In genomic region chr6:12749531-12750210, GRCm38 (mm10) we compare ENCODE assay signal across 9 mouse cellular contexts. TPM values are rescaled to one million over a fixed set of nuclear protein-coding genes. Genes with fewer than 3 reads are reported as not detected.
A peak's percentile ranks its signal among the peaks of the same experiment; 100 is the strongest.
DNase-seq lines count a peak whose midpoint lies in the region; ATAC-seq and TF ChIP-seq lines count a peak whose summit lies in the region.
"Had no signal": no experiment of that assay in that cellular context is flagged by ENCODE, and none has a peak within 500 bp of the region (broad histone marks: within the 10 kb centered on the region; RNA-seq: fewer than 3 reads in every experiment).

No protein-coding gene starts in this region.

- H3K4me2 ChIP-seq in heart, embryonic 15.5 days, result peak overlapping the region; percentile 97
- H3K4me2 ChIP-seq in liver, embryonic 16.5 days (ENCODE audit: low read depth, low read length), result peak overlapping the region; percentile 49

- 27% methylated on average over 12 of the region's 12 CpGs for WGBS in heart, adult 2 months
- 26% methylated on average over 12 of the region's 12 CpGs for WGBS in heart, embryonic 15.5 days
- WGBS in liver, embryonic 16.5 days (ENCODE audit: insufficient replicate concordance), result 16% methylated on average over 12 of the region's 12 CpGs

- H3K79me2 ChIP-seq in heart, adult 2 months (replicated peaks; ENCODE audit: control insufficient read depth, insufficient read depth, low read length), result no peaks in the 10 kb centered on the region

- ATAC-seq in heart, embryonic 15.5 days (replicated peaks; ENCODE audit: insufficient number of reproducible peaks, insufficient read depth, low FRiP score, low read depth), result no peak
- ATAC-seq in liver, embryonic 16.5 days (ENCODE audit: low read depth), result no peak

- intact Hi-C loops in heart, adult 2 months (cut with DNase I), result loop anchor here (10.0 kb wide), 3 partner anchors 205 to 395 kb away; no protein-coding TSS in a partner anchor
- intact Hi-C loops in heart, postnatal 14 days (cut with DNase I), result loop anchor here (2.0 to 10.0 kb wide), 3 partner anchors 195 to 403 kb away; no protein-coding TSS in a partner anchor

- peak overlapping the region; percentile 61 for H3K4me3 ChIP-seq in heart, adult 2 months
- H3K4me3 ChIP-seq in ES-Bruce4 (ENCODE audit: low read depth, low read length), result peak overlapping the region; percentile 74
- H3K4me3 ChIP-seq in heart, embryonic 15.5 days, result peak overlapping the region; percentile 67
- peak overlapping the region; percentile 46; the same call in 1 of the 2 replicates for H3K4me3 ChIP-seq in liver, embryonic 16.5 days (ENCODE audit: low read depth, low read length)

- H3K9ac ChIP-seq in heart, adult 2 months (ENCODE audit: low read depth, low read length), result peak overlapping the region; percentile 79
- H3K9ac ChIP-seq in ES-Bruce4 (ENCODE audit: low read depth, poor library complexity, severe bottlenecking), result no peak overlapping the region
- peak overlapping the region; percentile 63; the same call in 1 of the 2 replicates for H3K9ac ChIP-seq in heart, embryonic 15.5 days
- no peak overlapping the region for H3K9ac ChIP-seq in liver, embryonic 16.5 days (ENCODE audit: low read depth, low read length)

- no peaks in the 10 kb centered on the region for H3K9me3 ChIP-seq in ES-Bruce4 (replicated peaks; ENCODE audit: control insufficient read depth, insufficient read depth, low read length, poor library complexity, severe bottlenecking)
- H3K9me3 ChIP-seq in heart, embryonic 15.5 days (replicated peaks), result no peaks in the 10 kb centered on the region
- H3K9me3 ChIP-seq in liver, embryonic 16.5 days (replicated peaks; ENCODE audit: control insufficient read depth, low read length), result no peaks in the 10 kb centered on the region

- TF ChIP-seq EP300 in heart, adult 2 months (IDR thresholded peaks at IDR 0.05; ENCODE audit: insufficient read depth, low read depth, low read length), result no peak
- no peak for TF ChIP-seq EP300 in ES-Bruce4 (IDR thresholded peaks at IDR 0.05; ENCODE audit: insufficient read depth, low read depth, low read length)

- no peak for TF ChIP-seq POLR2A in heart, adult 2 months (IDR thresholded peaks at IDR 0.05; ENCODE audit: insufficient read depth, low read depth, low read length)
- TF ChIP-seq POLR2A in ES-Bruce4 (IDR thresholded peaks at IDR 0.05; ENCODE audit: insufficient read depth, low read length), result no peak

- H3K4me1 ChIP-seq in heart, adult 2 months (ENCODE audit: control insufficient read depth, insufficient read depth, low read length), result peaks cover 4% of the 10 kb centered on the region
- no peaks in the 10 kb centered on the region for H3K4me1 ChIP-seq in ES-Bruce4 (ENCODE audit: control insufficient read depth, insufficient read depth, low read length)
- peaks cover 8% of the 10 kb centered on the region for H3K4me1 ChIP-seq in heart, embryonic 15.5 days (replicated peaks)
- no peaks in the 10 kb centered on the region; the same call in 1 of the 2 replicates for H3K4me1 ChIP-seq in liver, embryonic 16.5 days (ENCODE audit: control insufficient read depth, low read depth, low read length)

- no peaks in the 10 kb centered on the region for H3K27me3 ChIP-seq in heart, adult 2 months (ENCODE audit: control insufficient read depth, insufficient read depth, low read length)
- 0 out of 2 replicates have a peak, but pooled peaks cover 5% of the 10 kb centered on the region for H3K27me3 ChIP-seq in ES-Bruce4 (ENCODE audit: control insufficient read depth, insufficient read depth, low read length, poor library complexity, severe bottlenecking)
- no peaks in the 10 kb centered on the region for H3K27me3 ChIP-seq in heart, embryonic 15.5 days
- peaks cover 19% of the 10 kb centered on the region for H3K27me3 ChIP-seq in liver, embryonic 16.5 days (ENCODE audit: control insufficient read depth, insufficient read depth, low read depth, low read length)

- no peak for TF ChIP-seq CTCF in heart, adult 2 months (IDR thresholded peaks at IDR 0.05)
- no peak for TF ChIP-seq CTCF in ES-Bruce4 (IDR thresholded peaks at IDR 0.05; ENCODE audit: low read depth, low read length)

- peaks cover 1% of the 10 kb centered on the region; the same call in 1 of the 2 replicates for H3K36me3 ChIP-seq in heart, adult 2 months (ENCODE audit: control insufficient read depth, insufficient read depth, low read length)
- no peaks in the 10 kb centered on the region for H3K36me3 ChIP-seq in ES-Bruce4 (ENCODE audit: control insufficient read depth, insufficient read depth, low read length, poor library complexity, severe bottlenecking)
- no peaks in the 10 kb centered on the region for H3K36me3 ChIP-seq in heart, embryonic 15.5 days
- H3K36me3 ChIP-seq in liver, embryonic 16.5 days (ENCODE audit: control insufficient read depth, insufficient read depth), result no peaks in the 10 kb centered on the region

- peak overlapping the region; percentile 77 for H3K27ac ChIP-seq in heart, adult 2 months
- no peak overlapping the region for H3K27ac ChIP-seq in ES-Bruce4 (ENCODE audit: insufficient read depth, low read length)
- H3K27ac ChIP-seq in heart, embryonic 15.5 days, result no peak overlapping the region
- no peak overlapping the region for H3K27ac ChIP-seq in liver, embryonic 16.5 days (ENCODE audit: low read length)

- no peak for DNase-seq in heart, adult 2 months
- DNase-seq in heart, postnatal 14 days, result no peak
- DNase-seq in frontal cortex, postnatal 14 days (ENCODE audit: low spot score in 2 of 2), result no peak
- DNase-seq in spleen, adult 18-20 months, result no peak
- no peak for DNase-seq in cerebellum, adult 9-10 months

RNA-seq across cellular contexts. Expression of gene Thsd7a, which starts 0.5 kb away (rescaled TPM):
- total RNA-seq in heart, adult 2 months (2021), result 10 to 100 TPM in 1 of 2 experiments, 1 to 10 TPM in 1; 9.4 to 13.9 TPM
- polyA plus RNA-seq in heart, adult 2 months (2012; rRNA removed), result 1.8 and 3.9 TPM in 2 replicates
- 10 to 100 TPM; 10.7 to 14.6 TPM for total RNA-seq in heart, postnatal 14 days (2021)
- polyA plus RNA-seq in ES-Bruce4 (2011; ENCODE audit: insufficient read depth, insufficient read length, low read depth, missing spikeins), result 2.4 and 3.3 TPM in 2 replicates
- polyA plus RNA-seq in heart, embryonic 15.5 days (2015; fragmentation: Nextera tagmentation; extraction: Ambion mirVana), result 3.7 and 5.6 TPM in 2 replicates
- 0.24 and 0.30 TPM in 2 replicates for polyA plus RNA-seq in liver, embryonic 16.5 days (2015; fragmentation: Nextera tagmentation; extraction: Ambion mirVana)
- total RNA-seq: common myeloid progenitor, adult 5-6 weeks had no signal

Comparison
In these comparisons a context has a peak if more than half of its experiments do, and no peak if none do; other contexts are left out.
1. H3K9ac ChIP-seq: peak in heart, adult 2 months (single experiment) and heart, embryonic 15.5 days (single experiment); none in ES-Bruce4 (single experiment) and liver, embryonic 16.5 days (single experiment).
2. Peak in every context shown above with its lines, with median percentiles within 50 percentile points of each other: H3K4me3 ChIP-seq.